Mouse (Mus musculus) cerebellum, postnatal 4 days (tissue): ENCODE measurements at regions not wholly inside any gene's neighbourhood (a gene's known extent, or its start where the extent isn't known, plus 50 kb on each side); places are given as distances from the start of the nearest gene placed in this dataset.

ENCODE experiments used
- DNase-seq, 2 experiments: peaks; one replicate each; pipeline ENCODE4 v3.0.0; 2022; ENCODE audit warnings: low spot score in 2 of 2, mixed read lengths in 1 of 2

DNA sequence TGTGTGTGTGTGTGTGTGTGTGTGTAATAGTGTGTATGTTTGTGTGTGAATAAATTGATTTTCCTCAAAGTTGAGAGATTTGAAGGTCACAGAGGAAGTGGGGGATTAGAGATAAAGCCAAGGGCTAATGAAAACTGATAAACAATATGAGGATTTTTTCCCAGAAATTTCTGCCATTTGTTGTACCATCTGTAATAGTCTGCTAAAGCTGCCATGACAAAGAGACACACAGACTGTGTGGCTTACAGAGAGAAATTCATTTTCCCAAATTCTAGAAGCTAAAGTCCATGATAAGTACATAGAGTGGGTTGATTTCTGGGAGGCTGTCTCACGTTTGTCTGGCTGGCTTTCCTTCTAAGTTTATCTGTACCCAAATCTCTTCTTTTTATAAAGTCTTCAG, 259.6 kb downstream of the Ndufa4 start:
- no peak for DNase-seq

DNA sequence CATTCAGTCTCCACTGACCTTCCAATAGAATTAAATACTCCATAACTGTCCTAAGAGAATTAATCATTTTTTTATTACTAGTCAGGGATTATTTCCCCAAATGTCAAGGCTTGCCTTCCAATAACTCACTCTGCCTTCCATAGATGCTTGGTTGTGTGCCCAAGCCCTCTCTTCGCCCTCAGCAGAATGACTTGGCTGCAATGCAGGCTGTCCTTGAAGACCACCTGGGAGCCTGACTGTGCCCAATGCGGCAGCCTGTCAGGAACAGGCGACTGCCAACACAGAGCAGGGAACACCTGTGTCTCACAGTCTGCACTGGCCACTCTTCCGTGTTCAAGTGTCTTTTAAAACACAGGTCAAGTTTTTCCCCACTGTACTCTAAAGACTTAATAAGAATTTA, 294.0 kb downstream of the Ndufa4 start:
- DNase-seq: peak in 1 of 2 experiments; percentile 17

- no peak for DNase-seq
Observed at GRCm38 (mm10) chr6:11608214-11608613, 299.1 kb downstream of the Ndufa4 start.

GRCm38 (mm10) chr6:11607696-11608095, 299.6 kb downstream of the Ndufa4 start:
- DNase-seq: no peak

GRCm38 (mm10) chr6:11606055-11606454, 301.2 kb downstream of the Ndufa4 start:
- DNase-seq: no peak

- DNase-seq: no peak
Observed at GRCm38 (mm10) chr6:11605526-11605925, 301.8 kb downstream of the Ndufa4 start.

DNA sequence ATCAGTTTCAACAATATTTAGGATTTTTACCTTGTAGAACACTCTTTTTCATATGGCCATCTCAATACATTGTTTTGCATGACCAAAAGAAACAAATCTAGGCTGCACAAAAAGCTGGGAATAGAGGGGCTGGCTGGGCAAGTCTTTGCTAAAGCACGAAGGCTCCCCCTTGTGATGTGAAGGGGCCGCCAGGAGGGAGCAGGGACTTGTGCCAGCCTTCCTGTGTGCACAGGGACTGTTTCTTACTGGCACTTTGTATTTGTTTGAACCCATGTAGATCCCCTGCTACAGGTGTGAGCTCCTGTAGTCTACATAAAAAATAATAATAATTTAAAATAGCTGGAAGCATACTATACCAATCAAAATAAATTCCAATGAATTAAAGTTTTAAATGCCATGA, 312.4 kb downstream of the Ndufa4 start:
- DNase-seq: peak in 1 of 2 experiments; percentile 26

DNA sequence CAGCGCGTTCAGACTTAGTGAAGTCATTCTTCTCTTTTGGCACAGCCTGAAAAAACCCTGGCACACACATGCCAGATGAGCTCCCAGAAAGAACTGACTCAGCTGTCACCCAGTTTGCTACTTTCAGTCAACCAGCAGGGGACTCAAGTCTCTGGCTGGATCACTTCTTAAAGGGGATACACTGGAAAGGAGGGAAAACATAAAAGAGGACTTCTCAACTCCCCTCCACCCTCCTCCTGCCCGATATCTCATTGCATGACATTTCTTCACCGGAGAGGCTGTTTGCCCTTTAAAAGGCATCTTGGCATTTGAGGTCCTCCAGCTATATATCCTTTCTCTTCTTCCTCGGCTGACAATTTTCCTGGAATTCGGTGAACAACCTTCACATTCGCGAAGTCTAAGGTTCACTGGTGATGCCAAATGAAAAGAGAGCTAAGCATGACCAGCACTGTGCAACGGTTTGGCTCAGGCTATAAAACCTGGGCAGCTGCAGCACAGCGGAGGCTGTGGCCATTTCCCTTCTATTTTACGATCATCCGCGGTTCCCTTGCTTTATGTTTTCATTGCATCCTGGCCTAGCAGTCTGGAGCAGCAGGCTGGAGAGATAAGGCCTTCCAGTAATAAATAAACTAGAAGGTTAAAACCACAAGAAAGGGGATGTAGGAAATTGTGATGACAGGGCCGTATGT, 313.6 kb downstream of the Ndufa4 start:
- DNase-seq: peak in 1 of 2 experiments; percentile 34

DNA sequence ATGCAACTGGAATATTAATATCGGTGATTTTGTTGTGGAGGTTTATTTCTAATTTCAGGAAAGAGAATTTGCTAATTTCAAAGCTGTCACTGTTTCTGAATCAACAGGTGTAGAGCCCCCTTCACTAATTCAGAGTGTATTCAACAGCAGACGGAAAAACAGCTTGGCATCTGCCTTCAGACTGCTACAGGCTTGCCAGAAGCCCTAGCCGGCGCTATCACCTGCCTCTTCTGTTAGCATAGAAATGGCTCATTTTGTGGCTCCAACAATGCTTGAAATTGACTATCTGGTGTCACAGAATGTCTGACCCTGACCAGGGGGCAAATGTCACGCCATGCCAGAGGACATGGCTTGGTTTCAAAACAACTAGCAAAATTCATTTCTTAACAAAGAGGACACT, 331.2 kb downstream of the Ndufa4 start:
- DNase-seq: peak in 1 of 2 experiments; percentile 2

DNA sequence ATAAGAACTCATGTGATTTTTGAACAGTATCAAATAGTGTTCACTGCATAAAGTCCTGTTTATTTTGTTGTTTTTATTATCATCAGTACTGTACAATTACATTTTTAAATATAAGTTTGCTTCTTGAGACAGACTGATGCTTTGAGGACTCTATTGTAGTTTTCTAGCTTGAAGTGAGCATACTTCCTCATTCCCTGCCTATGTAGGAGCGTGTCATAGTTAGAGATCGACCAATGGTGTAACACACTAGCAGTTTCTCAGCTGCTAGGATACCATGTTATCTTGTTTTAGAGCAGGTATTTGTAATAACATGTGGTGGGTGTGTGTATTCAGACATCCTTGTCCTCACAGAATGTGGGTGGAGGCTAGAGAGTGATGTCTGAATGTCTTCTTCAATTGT, 342.1 kb downstream of the Ndufa4 start:
- DNase-seq: no peak

DNA sequence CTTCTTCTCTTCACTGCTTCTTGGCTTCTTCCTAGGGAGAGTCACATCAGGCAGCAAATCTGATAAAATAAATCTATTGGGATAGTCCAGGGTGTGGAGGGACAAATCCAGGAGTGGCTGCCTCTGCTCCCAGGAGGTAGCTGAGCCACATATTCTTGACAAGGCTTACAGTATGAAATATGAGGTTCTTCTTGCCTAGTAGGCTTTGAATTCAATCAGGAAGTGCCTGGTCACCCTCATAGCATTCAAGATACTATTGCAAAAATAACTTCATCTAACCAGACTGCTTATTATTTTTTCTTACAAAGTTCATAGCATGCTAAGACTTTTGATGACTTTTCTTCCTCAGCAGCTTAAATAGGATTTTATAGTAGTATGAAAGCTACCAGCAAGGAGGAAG, 356.8 kb downstream of the Ndufa4 start:
- DNase-seq: no peak

DNA sequence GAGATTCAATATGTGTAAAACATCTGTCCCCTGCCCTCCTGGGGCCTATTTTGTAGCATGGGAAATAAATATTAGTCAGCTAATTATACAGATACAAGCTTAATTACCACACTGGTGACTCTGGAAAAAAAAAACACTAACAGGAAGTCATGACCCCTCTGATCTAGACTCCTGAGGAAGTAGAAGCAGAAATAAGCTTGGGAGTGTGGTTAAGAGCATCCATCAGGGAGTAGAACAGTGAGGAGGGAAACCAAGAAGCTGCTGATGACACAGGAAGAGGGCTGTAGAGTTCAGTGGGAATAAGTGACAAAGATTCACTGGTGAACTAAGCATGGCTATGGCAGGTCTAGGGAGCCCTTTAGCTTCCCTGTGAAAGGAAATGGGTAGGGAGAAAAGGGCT, 360.0 kb downstream of the Ndufa4 start:
- DNase-seq: no peak

DNA sequence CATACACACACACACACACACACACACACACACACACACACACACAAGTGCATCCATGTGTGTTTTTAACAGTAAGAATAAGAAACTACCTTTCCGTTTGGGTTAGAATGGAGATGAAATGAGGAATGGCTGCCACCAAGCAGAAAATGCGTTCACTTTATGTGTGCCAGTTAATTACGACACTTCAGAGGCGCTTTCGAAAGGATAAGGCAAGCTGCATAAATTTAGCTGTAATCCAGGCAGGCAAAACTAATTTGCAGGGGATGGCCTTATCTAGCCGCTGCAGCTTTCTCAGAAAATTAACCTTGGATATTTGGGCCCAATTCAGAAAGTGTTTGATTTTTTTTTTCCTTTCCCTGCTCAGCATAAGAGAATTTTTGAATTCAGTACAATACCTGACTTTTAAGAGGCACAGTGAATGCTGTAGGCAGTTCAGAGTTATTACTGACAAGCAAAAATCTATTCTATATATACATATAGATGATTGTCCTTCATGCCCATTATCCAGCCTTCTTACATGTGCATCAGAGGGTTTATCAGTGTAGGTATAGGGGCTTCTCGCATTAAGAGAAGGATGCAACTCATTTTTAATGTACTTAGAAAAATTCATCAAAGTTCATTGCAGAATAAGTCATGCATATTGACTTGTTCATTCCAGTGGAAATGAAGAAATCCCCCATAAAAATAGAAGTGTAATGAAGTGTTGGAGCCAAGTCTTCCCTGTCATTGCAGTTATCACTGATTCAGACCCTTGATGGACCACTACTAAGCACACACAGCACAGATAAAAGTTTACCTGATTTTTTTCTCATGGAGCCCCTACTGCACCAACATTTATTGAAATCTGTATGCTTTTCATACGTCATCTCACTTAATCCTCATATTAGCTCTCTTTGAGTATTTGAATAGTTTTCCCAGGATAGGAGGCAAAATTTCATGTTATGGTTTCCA, 372.1 kb downstream of the Ndufa4 start:
- DNase-seq: no peak

DNA sequence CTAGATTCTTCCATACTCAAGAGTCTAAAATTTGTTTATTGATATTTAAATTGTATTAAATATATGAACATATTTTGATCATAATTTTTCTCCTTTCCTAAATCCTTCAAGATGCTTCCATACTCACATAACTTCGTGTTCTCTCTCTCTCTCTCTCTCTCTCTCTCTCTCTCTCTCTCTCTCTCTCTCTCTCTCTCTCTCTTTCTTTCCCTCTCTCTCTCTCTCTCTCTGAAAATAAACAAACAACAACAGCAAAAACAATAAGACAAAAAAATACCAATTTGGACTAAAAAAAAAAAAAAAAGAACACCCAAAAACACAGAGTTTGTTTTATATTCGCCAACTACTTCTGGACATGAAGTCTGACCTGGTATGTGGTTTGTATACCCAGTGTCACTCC, 404.2 kb downstream of the Ndufa4 start:
- no peak for DNase-seq

DNA sequence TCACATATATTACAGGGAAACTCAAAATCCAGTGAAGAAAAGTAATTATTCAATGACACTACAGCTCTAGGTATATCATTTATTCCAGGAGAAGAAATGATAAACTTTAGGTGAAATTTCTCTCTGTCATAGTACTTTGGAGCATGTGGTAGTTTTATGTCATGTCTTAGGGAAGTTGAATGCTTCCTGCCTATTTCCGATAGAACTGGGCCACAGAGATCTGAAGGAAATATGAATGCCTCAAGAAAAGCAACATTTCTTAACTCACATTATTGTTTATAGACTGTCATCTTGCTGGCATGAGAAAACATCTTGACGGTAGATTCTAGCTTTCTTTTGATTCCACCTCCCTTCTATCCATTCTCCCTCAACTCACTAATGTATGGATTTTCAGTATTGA, 412.9 kb downstream of the Ndufa4 start:
- DNase-seq: no peak

DNA sequence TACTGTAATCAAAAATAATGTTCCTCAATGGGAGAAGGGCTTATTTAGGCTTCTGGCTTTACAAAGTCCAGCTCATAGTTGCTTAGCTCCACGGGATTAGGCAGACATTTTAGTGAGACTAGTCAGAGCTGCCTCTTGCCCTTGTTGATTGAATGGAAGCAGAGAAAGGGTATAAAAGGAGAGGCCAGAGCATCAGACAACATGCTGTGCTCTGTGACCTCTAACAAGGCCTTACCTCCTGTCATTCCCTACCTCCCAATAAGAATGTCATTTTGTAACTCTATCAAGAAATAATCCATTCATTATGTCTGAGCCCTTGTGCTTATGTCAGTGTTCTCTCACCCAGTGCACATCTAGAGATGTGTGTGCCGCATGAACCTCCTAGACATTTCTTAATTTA, 430.3 kb downstream of the Ndufa4 start:
- DNase-seq: no peak
